10 mouse cellular contexts compared by ENCODE assay signal in genomic region chr7:66528881-66529280, GRCm38 (mm10).
DNase-seq lines count a peak whose midpoint lies in the region; ATAC-seq and TF ChIP-seq lines count a peak whose summit lies in the region.
"Had no signal": no experiment of that assay in that cellular context is flagged by ENCODE, and none has a peak within 500 bp of the region (broad histone marks: within the 10 kb centered on the region; RNA-seq: fewer than 3 reads in every experiment).

No protein-coding gene starts in this region.

- peaks cover 12% of the 10 kb centered on the region; the same call in 1 of the 2 replicates for H3K4me1 ChIP-seq in kidney, embryonic 14.5 days (ENCODE audit: control insufficient read depth, insufficient read depth, low read length)
- H3K4me1 ChIP-seq in neural tube, embryonic 15.5 days = no peaks in the 10 kb centered on the region

- 44% methylated on average over 4 of the region's 4 CpGs for WGBS in kidney, embryonic 14.5 days
- 74% methylated on average over 4 of the region's 4 CpGs for WGBS in neural tube, embryonic 15.5 days

- no peak overlapping the region for H3K4me3 ChIP-seq in left cerebral cortex, adult 2 months
- H3K4me3 ChIP-seq in kidney, embryonic 14.5 days (ENCODE audit: low read length) = no peak overlapping the region
- H3K4me3 ChIP-seq in neural tube, embryonic 15.5 days (replicated peaks) = no peak overlapping the region
- H3K4me3 ChIP-seq: neural tube, embryonic 12.5 days had no signal

- peak; percentile 76 for ATAC-seq in kidney, embryonic 14.5 days (ENCODE audit: low FRiP score, low TSS enrichment)
- no peak for ATAC-seq in neural tube, embryonic 15.5 days (ENCODE audit: low FRiP score)

- no peak overlapping the region for H3K9ac ChIP-seq in kidney, embryonic 14.5 days (ENCODE audit: low read depth, low read length)
- H3K9ac ChIP-seq in neural tube, embryonic 15.5 days (replicated peaks) = no peak overlapping the region
- H3K9ac ChIP-seq: neural tube, embryonic 12.5 days had no signal

- H3K36me3 ChIP-seq in kidney, embryonic 14.5 days (ENCODE audit: control insufficient read depth, insufficient read depth, low read length) = no peaks in the 10 kb centered on the region
- no peaks in the 10 kb centered on the region for H3K36me3 ChIP-seq in neural tube, embryonic 15.5 days
- H3K36me3 ChIP-seq: neural tube, embryonic 12.5 days had no signal

- H3K27ac ChIP-seq in left cerebral cortex, adult 2 months = no peak overlapping the region
- no peak overlapping the region for H3K27ac ChIP-seq in kidney, embryonic 14.5 days (ENCODE audit: low read depth, low read length)
- H3K27ac ChIP-seq in neural tube, embryonic 15.5 days (replicated peaks) = no peak overlapping the region
- H3K27ac ChIP-seq: neural tube, embryonic 12.5 days had no signal

- H3K9me3 ChIP-seq in kidney, embryonic 14.5 days (ENCODE audit: control insufficient read depth, low read length) = no peaks in the 10 kb centered on the region
- H3K9me3 ChIP-seq in neural tube, embryonic 15.5 days (replicated peaks) = no peaks in the 10 kb centered on the region
- H3K9me3 ChIP-seq: neural tube, embryonic 12.5 days had no signal

- TF ChIP-seq CTCF in left cerebral cortex, adult 2 months (IDR thresholded peaks at IDR 0.05) = no peak

- no peak overlapping the region for H3K4me2 ChIP-seq in kidney, embryonic 14.5 days (replicated peaks; ENCODE audit: low read depth, low read length)
- H3K4me2 ChIP-seq in neural tube, embryonic 15.5 days = no peak overlapping the region
- H3K4me2 ChIP-seq: neural tube, embryonic 12.5 days had no signal

- peak; percentile 49 for DNase-seq in left cerebral cortex, postnatal 4 days
- no peak for DNase-seq in left cerebral cortex, adult 2 months (ENCODE audit: extremely low spot score in 1 of 2, low spot score in 2 of 2)
- DNase-seq in gastrocnemius, adult 18-20 months (ENCODE audit: low spot score) = peak; percentile 76
- DNase-seq in lung, postnatal 4 days = peak; percentile 82 to 95
- DNase-seq in spleen, postnatal 36 days (ENCODE audit: low spot score in 2 of 2) = no peak
- DNase-seq in thymus, postnatal 10 days (ENCODE audit: low spot score in 2 of 2) = no peak
- DNase-seq: embryo, embryonic 11 days had no signal

- intact Hi-C loops in left cerebral cortex, postnatal 4 days (cut with DNase I) = no loop called here
- intact Hi-C loops in left cerebral cortex, adult 2 months (cut with DNase I) = no loop called here

- H3K27me3 ChIP-seq in kidney, embryonic 14.5 days (ENCODE audit: control insufficient read depth, insufficient read depth, low read length) = no peaks in the 10 kb centered on the region
- H3K27me3 ChIP-seq in neural tube, embryonic 15.5 days (replicated peaks) = no peaks in the 10 kb centered on the region
- H3K27me3 ChIP-seq: neural tube, embryonic 12.5 days had no signal

Comparison
In these comparisons a context has a peak if more than half of its experiments do, and no peak if none do; other contexts are left out.
1. DNase-seq: peak in left cerebral cortex, postnatal 4 days (single experiment), gastrocnemius, adult 18-20 months (single experiment) and lung, postnatal 4 days (2 of 2); none in left cerebral cortex, adult 2 months (0 of 2), spleen, postnatal 36 days (0 of 2) and thymus, postnatal 10 days (0 of 2).